Mouse (Mus musculus): Measurements from ENCODE around the gene Tcf7l1.

Tcf7l1 gene

DNA sequence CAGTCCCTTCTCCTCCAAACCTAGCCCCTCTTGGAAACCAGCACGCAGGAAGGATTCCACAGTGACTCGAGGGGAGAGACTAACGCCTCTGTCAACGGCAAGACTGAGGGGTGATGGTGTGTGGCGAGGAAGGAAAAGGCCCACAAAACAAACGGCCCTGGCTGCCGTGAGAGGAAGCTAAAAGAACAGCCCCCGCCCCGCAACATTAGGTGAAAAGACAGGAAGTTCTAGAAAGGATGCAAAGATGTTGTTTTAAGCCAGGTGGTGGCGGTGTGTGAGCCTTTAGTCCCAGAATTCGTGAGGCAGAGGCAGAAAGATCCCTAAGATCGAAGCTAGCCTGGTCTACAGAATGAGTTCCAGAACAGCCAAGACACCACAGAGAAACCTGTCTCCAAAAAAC lies 43.3 kb downstream of the Tcf7l1 start:
- no peak for DNase-seq (ENCODE audit: low spot score)

DNA sequence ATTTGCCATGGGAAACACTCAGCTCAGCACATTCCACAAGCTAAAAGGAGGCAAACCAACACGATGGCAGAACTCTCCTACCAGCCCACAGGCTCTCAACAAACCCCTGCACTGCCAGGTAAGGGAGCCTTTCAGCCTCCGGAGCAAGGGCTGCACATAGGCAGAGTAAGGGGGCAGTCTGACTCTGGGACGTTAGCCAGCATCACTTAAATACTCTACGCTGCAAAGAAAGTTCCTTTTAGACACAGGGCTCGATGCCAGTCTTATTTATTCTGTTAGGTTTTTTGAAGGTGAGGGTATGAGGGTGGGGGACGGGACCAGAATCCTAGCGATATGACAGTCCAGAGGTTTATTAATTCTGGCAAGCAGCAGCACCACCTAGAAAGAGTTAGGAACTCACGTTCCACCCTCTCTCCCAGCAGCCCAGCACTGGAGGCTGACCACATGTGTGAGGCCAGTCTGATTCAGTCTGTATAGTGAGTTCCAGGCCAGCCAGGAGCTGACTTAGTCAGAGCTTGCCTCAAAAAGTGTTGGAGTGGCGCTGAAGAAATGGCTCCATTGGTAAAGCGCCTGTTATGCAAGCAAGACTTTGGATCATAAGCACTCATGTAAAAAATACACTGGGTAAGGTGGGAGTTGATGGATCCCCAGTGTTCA lies 44.8 kb downstream of the Tcf7l1 start:
- no peak for DNase-seq (ENCODE audit: low spot score)

GRCm38 (mm10) chr6:72743624-72744041 lies 45.4 kb downstream of the Tcf7l1 start:
- no peak for DNase-seq (ENCODE audit: low spot score)

DNA sequence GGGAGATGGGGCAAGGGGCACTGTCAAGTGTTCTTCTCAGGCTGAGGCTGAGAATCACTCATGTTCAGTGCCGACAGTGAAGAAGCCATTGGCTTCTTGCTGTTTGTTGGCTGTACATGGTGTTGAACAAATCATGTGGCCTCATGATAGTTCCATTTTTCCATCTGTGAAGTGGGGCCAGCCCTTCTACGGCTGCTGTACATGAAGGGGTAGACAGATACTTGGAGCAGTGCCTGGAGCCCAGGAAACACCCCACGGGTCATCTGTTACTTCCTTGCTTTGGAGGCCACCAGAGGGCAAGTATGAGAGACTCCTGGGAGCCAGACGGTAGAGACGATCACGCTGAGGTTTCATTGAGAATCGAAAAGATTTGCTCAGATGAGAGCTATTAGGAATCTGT lies 46.7 kb downstream of the Tcf7l1 start:
- no peak for DNase-seq (ENCODE audit: low spot score)

DNA sequence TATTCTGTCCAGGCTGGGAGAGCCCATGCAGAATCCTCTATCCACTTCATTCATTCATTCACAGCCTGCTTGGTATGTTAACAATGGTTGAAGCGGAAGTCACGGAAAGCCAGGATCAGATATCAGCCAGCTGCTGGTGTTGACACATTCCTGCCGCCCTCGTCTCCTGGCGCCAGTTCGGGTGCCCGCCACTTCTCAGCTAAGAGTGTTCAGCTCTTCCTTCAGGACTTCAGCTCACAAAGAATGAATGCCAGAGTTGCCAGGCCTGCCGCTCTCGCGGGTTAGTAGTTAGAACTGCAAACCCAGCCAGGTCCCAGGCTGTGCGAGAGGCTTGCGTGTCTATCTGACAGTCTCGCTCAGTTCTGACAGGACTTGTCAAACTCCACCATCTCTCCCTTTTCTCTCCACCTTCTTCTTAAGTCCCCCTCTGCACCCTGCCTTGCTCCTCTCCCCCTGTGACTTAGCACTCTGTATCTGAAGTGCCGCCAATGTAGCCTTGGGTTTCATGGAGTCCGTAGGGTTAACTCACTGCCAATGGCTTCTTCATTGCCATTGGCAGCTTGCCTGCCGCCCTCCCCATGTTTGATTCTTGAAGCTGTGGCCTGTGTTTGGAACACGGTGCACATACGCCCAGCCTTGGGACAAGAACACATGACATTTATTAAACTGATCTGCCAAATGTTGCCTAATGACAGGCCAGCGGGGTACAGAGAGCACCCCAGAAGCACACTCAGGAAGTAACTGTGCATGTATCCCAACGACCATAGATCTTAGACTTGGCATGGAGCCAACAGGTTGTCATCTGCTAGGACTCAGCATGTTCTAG lies 48.2 kb downstream of the Tcf7l1 start:
- no peak for DNase-seq (ENCODE audit: low spot score)

- DNase-seq (ENCODE audit: low spot score), result no peak
These were observed 52.2 kb downstream of the Tcf7l1 start for GRCm38 (mm10) chr6:72736872-72737271.

DNA sequence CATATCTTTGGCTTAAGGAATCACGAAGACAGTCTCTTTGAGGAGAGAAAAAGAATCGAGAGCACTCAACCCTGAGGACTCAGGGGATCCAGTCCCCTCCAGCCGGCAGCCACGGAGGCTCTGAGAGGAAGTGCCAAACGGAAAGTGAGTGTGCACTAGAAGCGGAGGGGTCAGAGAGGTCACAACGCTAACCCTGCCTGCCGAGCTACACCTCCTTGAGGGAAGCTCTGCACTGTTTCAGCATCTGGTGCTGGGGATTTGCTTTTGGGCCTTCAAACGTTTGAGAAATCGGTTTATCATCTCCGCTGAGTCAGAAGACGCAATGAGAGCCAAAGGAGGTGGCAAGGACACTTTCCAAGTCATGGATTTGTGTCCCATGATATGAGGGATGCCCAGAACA lies 53.8 kb downstream of the Tcf7l1 start:
- DNase-seq (ENCODE audit: low spot score), result no peak

- DNase-seq (ENCODE audit: low spot score), result no peak
These were observed 55.7 kb downstream of the Tcf7l1 start for GRCm38 (mm10) chr6:72733375-72733774.

GRCm38 (mm10) chr6:72732109-72732508 lies 56.9 kb downstream of the Tcf7l1 start:
- no peak for DNase-seq (ENCODE audit: low spot score)

DNA sequence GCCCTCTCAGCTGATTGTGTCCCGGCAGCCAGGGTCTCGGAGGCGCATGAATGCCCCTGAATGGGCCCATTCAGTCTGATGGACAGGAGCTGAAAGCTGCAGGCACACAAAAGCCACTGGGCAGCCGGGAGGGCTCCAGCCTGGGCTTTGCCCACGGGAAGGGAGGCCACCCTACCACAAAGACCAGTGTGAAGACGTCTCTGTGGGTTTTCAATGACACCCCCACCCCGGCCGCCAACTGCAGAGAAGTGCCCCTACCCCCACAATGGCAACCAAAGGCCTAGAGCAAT lies 58.5 kb downstream of the Tcf7l1 start:
- no peak for DNase-seq (ENCODE audit: low spot score)

DNA sequence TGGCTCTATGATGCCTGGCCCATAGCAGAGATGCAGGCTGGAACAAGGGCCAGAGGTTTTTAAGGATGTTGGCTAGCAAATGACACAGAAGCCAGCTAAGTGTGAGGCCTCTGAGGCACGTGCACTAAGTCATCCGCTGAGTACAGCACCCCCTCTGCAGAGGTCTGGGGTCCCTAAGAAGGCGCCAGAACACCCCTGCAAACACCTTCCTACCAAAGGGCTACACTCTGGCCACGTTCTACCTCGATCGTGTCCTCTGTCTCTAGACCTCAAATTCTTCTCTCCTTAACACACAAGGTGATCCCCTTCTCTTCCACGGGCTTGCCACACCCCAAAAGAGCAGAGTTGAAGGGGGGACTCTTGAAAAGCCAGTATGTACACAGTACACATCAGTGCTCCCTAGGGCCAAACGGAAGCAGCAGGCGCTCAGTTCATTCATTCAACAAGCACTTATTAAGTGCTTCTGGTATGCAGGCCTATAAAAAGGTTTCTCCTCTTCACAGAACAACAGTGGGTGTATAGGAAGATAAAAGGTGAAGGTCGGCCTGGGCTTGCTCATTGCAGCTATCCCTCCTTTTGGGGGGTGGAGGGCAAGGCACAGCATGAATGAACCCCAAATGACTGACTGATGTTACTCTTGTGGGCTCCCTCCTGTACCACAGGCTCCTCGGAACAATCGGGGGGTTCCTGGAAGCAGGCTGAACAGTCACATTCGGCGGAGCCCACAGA lies 59.1 kb downstream of the Tcf7l1 start:
- no peak for DNase-seq (ENCODE audit: low spot score)

GRCm38 (mm10) chr6:72727826-72728225 lies 61.2 kb downstream of the Tcf7l1 start:
- no peak for DNase-seq (ENCODE audit: low spot score)

GRCm38 (mm10) chr6:72724494-72725180 lies 64.4 kb downstream of the Tcf7l1 start:
- no peak for DNase-seq (ENCODE audit: low spot score)

GRCm38 (mm10) chr6:72723731-72724385 lies 65.2 kb downstream of the Tcf7l1 start:
- DNase-seq (ENCODE audit: low spot score), result no peak

DNA sequence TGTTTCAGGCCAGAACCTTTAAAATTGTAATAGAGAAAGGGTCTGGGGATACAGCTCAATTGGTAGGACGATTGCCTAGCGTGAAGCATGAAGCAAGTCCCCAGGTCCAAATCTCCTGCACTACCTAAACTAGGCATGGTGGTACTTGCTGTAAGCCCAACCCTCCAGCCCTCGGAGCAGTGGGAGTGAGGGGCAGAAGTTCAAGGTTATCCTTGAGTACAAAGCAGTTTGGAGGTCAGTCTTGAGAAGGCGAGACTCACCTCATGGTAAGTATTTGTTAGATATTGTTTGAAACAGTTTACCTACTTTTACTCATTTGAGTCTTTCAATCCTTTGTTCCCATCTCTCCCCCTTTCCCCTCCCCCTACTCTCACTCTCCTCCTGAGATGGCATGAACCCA lies 65.9 kb downstream of the Tcf7l1 start:
- DNase-seq (ENCODE audit: low spot score), result no peak

GRCm38 (mm10) chr6:72720852-72721251 lies 68.2 kb downstream of the Tcf7l1 start:
- no peak for DNase-seq (ENCODE audit: low spot score)

DNA sequence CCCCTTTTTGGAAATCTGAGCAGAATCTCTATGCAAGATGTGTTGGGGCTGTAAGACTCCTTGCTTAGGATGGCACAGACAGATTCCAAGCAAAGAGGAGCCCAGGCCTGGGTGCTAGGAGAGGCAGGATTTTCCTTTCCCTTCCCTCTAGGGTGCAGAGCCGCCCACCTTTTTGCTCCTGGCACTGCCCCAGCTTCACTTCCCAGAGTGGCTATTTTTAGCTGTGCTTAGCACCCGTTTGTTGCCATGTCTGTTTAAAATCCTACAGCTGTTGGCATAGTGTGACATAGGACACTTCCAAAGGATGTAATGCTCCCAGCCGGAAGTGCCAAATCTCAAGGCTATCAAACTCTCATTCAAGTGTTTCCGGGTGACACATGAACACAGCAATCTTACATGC lies 74.3 kb downstream of the Tcf7l1 start:
- DNase-seq (ENCODE audit: low spot score), result no peak

- DNase-seq (ENCODE audit: low spot score), result no peak
These were observed 74.8 kb downstream of the Tcf7l1 start for GRCm38 (mm10) chr6:72714250-72714649.

DNA sequence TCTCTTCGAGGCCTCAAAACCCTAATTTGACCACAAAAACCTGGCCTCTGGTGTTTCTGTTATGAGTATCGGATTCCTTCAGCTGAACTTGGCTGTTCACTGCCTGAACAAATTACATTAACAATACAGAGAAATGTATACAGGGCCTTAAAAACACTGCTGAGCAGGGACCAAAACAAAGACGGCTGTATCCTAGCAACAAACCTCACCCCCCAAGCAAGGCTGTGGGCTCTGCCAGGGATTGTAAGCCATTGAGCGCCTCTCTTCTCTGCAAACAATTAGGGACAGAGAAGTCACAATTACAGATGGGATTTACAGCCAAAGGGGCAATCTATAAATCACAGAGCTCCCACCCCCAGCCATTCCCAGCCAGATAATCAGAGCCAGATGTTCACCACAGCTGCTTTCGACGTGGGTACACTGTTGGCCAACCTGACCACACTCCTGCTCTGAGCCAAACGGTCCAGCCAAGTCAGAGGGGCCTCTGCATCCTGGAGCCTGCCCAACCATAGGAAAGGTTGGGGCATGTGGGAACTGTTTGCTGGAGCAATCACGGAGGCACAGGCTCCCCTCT lies 77.5 kb downstream of the Tcf7l1 start:
- DNase-seq (ENCODE audit: low spot score), result no peak

GRCm38 (mm10) chr6:72710897-72711507 lies 78.1 kb downstream of the Tcf7l1 start:
- no peak for DNase-seq (ENCODE audit: low spot score)

GRCm38 (mm10) chr6:72699467-72700126 lies 89.5 kb downstream of the Tcf7l1 start:
- no peak for DNase-seq (ENCODE audit: low spot score)
